Mouse (Mus musculus): ENCODE data around the gene Hist1h2bh. TPM values are rescaled to one million over a fixed set of nuclear protein-coding genes. Genes with fewer than 3 reads are reported as not detected.
"Not testable (repeated sequence)": the region's sequence is repeated elsewhere in the genome, so short reads cannot be mapped to it uniquely, and the experiment has no call there.

The Hist1h2bh gene
- polyA plus RNA-seq, 1 experiment, result 1.1 TPM

GRCm38 (mm10) chr13:23533560-23534367 lies 9.4 kb downstream of the Hist1h2bh start, which contains the start of gene Hist1h2af:
Gene Hist1h2af (plus strand): TSS chr13:23533906.
- not testable (repeated sequence) for H3K27me3 ChIP-seq (ENCODE audit: control insufficient read depth, insufficient read depth, insufficient read length); H3ac ChIP-seq (ENCODE audit: control insufficient read depth, insufficient read length); H3K36me3 ChIP-seq (ENCODE audit: control insufficient read depth, insufficient read depth); H3K79me2 ChIP-seq (ENCODE audit: control insufficient read depth, insufficient read depth)
- H3K4me2 ChIP-seq (ENCODE audit: low read depth), result peak within 1 kb of the TSS; percentile 88
- TF ChIP-seq E2F4 (IDR thresholded peaks at IDR 0.05; ENCODE audit: insufficient read depth) (peak; percentile 68), POLR2A (IDR thresholded peaks at IDR 0.05; ENCODE audit: insufficient read length, low read depth) (peak; percentile 57), POLR2AphosphoS2 (IDR thresholded peaks at IDR 0.05; ENCODE audit: insufficient read length, low read depth) (peak; percentile 79)
- H3K4me3 ChIP-seq, result peak within 1 kb of the TSS; percentile 41

- Histone ChIP-seq H3K36me3 (ENCODE audit: control insufficient read depth, insufficient read depth) (no peaks in the 10 kb centered on the region), H3K4me2 (ENCODE audit: low read depth) (peak overlapping the region; percentile 79), H3K79me2 (ENCODE audit: control insufficient read depth, insufficient read depth) (no peaks in the 10 kb centered on the region), H3K4me3 (peak overlapping the region; percentile 41), H3ac (ENCODE audit: control insufficient read depth, insufficient read length) (no peak overlapping the region), H3K27me3 (ENCODE audit: control insufficient read depth, insufficient read depth, insufficient read length) (no peaks in the 10 kb centered on the region)
- TF ChIP-seq REST (IDR thresholded peaks at IDR 0.05; ENCODE audit: insufficient read depth, insufficient read length), result no peak
- no peak for TF ChIP-seq CEBPB (IDR thresholded peaks at IDR 0.05; ENCODE audit: insufficient read depth, poor library complexity, severe bottlenecking)
- no peak for TF ChIP-seq TCF3 (IDR thresholded peaks at IDR 0.05; ENCODE audit: insufficient read length, low read depth)
- no peak for TF ChIP-seq MYOD1 (IDR thresholded peaks at IDR 0.05; ENCODE audit: control insufficient read depth in 1 of 3, insufficient read length in 2 of 3, low read depth in 2 of 3)
- TF ChIP-seq MYOG (IDR thresholded peaks at IDR 0.05; ENCODE audit: control insufficient read depth in 1 of 3, insufficient read depth in 1 of 3, insufficient read length in 2 of 3, low read depth in 2 of 3), result no peak
- TF ChIP-seq USF1 (IDR thresholded peaks at IDR 0.05; ENCODE audit: low read depth), result no peak
- TF ChIP-seq POLR2A (IDR thresholded peaks at IDR 0.05; ENCODE audit: insufficient read length, low read depth), result no peak
- TF ChIP-seq MAX (IDR thresholded peaks at IDR 0.05; ENCODE audit: low read depth), result no peak
Observed at GRCm38 (mm10) chr13:23532262-23533075, 10.7 kb downstream of the Hist1h2bh start.

GRCm38 (mm10) chr13:23530901-23531875 lies 12.0 kb downstream of the Hist1h2bh start, which contains the start of gene Hist1h4h:
Gene Hist1h4h (plus strand): TSS chr13:23531050.
- H3K36me3 ChIP-seq (ENCODE audit: control insufficient read depth, insufficient read depth), result no peaks in the 10 kb centered on the region
- no peaks in the 10 kb centered on the region for H3K27me3 ChIP-seq (ENCODE audit: control insufficient read depth, insufficient read depth, insufficient read length)
- H3K4me3 ChIP-seq, result peak within 1 kb of the TSS; percentile 41
- no peak for TF ChIP-seq USF1 (IDR thresholded peaks at IDR 0.05; ENCODE audit: low read depth)
- TF ChIP-seq POLR2A (IDR thresholded peaks at IDR 0.05; ENCODE audit: insufficient read length, low read depth), result peak; percentile 98
- TF ChIP-seq CEBPB (IDR thresholded peaks at IDR 0.05; ENCODE audit: insufficient read depth, poor library complexity, severe bottlenecking), result peak; percentile 70
- no peak for TF ChIP-seq MYOG (IDR thresholded peaks at IDR 0.05; ENCODE audit: control insufficient read depth in 1 of 3, insufficient read depth in 1 of 3, insufficient read length in 2 of 3, low read depth in 2 of 3)
- TF ChIP-seq TCF3 (IDR thresholded peaks at IDR 0.05; ENCODE audit: insufficient read length, low read depth), result no peak
- TF ChIP-seq SRF (IDR thresholded peaks at IDR 0.05; ENCODE audit: control insufficient read depth, insufficient read length, low read depth), result peak; percentile 35
- no peak for TF ChIP-seq MYOD1 (IDR thresholded peaks at IDR 0.05; ENCODE audit: control insufficient read depth in 1 of 3, insufficient read length in 2 of 3, low read depth in 2 of 3)
- peak; percentile 3 for TF ChIP-seq E2F4 (IDR thresholded peaks at IDR 0.05; ENCODE audit: insufficient read depth)
- no peak for TF ChIP-seq TCF12 (IDR thresholded peaks at IDR 0.05; ENCODE audit: insufficient read depth, poor library complexity, severe bottlenecking)
- TF ChIP-seq POLR2AphosphoS2 (IDR thresholded peaks at IDR 0.05; ENCODE audit: insufficient read length, low read depth), result peak; percentile 100
- no peak for TF ChIP-seq MAX (IDR thresholded peaks at IDR 0.05; ENCODE audit: low read depth)
- no peak for TF ChIP-seq REST (IDR thresholded peaks at IDR 0.05; ENCODE audit: insufficient read depth, insufficient read length)
- H3ac ChIP-seq (ENCODE audit: control insufficient read depth, insufficient read length), result no peak within 1 kb of the TSS
- peak within 1 kb of the TSS; percentile 79 for H3K4me2 ChIP-seq (ENCODE audit: low read depth)
- no peaks in the 10 kb centered on the region for H3K79me2 ChIP-seq (ENCODE audit: control insufficient read depth, insufficient read depth)

- TF ChIP-seq MAX (IDR thresholded peaks at IDR 0.05; ENCODE audit: low read depth), result no peak
- TF ChIP-seq E2F4 (IDR thresholded peaks at IDR 0.05; ENCODE audit: insufficient read depth), result peak; percentile 23
- no peaks in the 10 kb centered on the region for H3K79me2 ChIP-seq (ENCODE audit: control insufficient read depth, insufficient read depth)
- H3K4me2 ChIP-seq (ENCODE audit: low read depth), result peak overlapping the region; percentile 79
- peak overlapping the region; percentile 41 for H3K4me3 ChIP-seq
- H3ac ChIP-seq (ENCODE audit: control insufficient read depth, insufficient read length), result no peak overlapping the region
- H3K36me3 ChIP-seq (ENCODE audit: control insufficient read depth, insufficient read depth), result no peaks in the 10 kb centered on the region
- H3K27me3 ChIP-seq (ENCODE audit: control insufficient read depth, insufficient read depth, insufficient read length), result no peaks in the 10 kb centered on the region
Observed at GRCm38 (mm10) chr13:23530181-23530900, 12.9 kb downstream of the Hist1h2bh start.

Data from myocyte (in vitro differentiated cells).